Mouse (Mus musculus) ES-E14 (cell line): Measurements from ENCODE around the gene Blm.

ENCODE experiments used
- CHD2 ChIP-seq: IDR thresholded peaks from 2 replicates; pipeline ENCODE4 v1.6.1; 2014; ENCODE audit warnings: mild to moderate bottlenecking, low read depth, low read length, inconsistent platforms
- HCFC1 ChIP-seq: IDR thresholded peaks from 2 replicates; pipeline ENCODE4 v1.6.1; 2012; ENCODE audit warnings: low read length, inconsistent platforms, borderline replicate concordance; ENCODE audit not compliant: insufficient read depth
- MAFK ChIP-seq: IDR thresholded peaks from 2 replicates; pipeline ENCODE4 v1.6.1; 2014; ENCODE audit warnings: mild to moderate bottlenecking, low read depth, low read length, inconsistent platforms; ENCODE audit not compliant: insufficient read depth
- ZC3H11A ChIP-seq: IDR thresholded peaks from 2 replicates; pipeline ENCODE4 v1.6.1; 2012; ENCODE audit warnings: low read depth, mild to moderate bottlenecking, inconsistent platforms, low read length, borderline replicate concordance
- ZNF384 ChIP-seq: IDR thresholded peaks from 2 replicates; pipeline ENCODE4 v1.6.1; 2012; ENCODE audit warnings: low read depth, low read length, inconsistent platforms

GRCm38 (mm10) chr7:80445492-80445891 lies 89.4 kb downstream of the Blm start:
- TF ChIP-seq HCFC1 (no peak), MAFK (no peak), ZNF384 (no peak), ZC3H11A (no peak), CHD2 (no peak)
